Mouse (Mus musculus) embryonic facial prominence, embryonic 14.5 days (tissue): Measurements from ENCODE around the gene Apeh. TPM values are rescaled to one million over a fixed set of nuclear protein-coding genes. Genes with fewer than 3 reads are reported as not detected.
"Not testable (repeated sequence)": the region's sequence is repeated elsewhere in the genome, so short reads cannot be mapped to it uniquely, and the experiment has no call there.

Source experiments
- ATAC-seq: fragments of 200-750 bp; cut with Nextera tagmentation; 2 replicates; pipeline ENCODE4 v1.8.0; 2017; ENCODE audit warnings: low read depth, moderate number of reproducible peaks, moderate TSS enrichment
- DNase-seq: peaks from one replicate; pipeline ENCODE4 v3.0.0-alpha.2; 2015; ENCODE audit warnings: low spot score
- H3K27ac ChIP-seq: fragments of 300-500 bp; sonication (generic); replicated peaks from 2 replicates; pipeline ENCODE4 v1.5.1; 2014; ENCODE audit warnings: low read depth, mild to moderate bottlenecking, low read length, moderate library complexity
- H3K27me3 ChIP-seq: fragments of 300-500 bp; sonication (generic); replicated peaks from 2 replicates; pipeline ENCODE4 v1.6.1; 2014; ENCODE audit warnings: low read length; ENCODE audit not compliant: control insufficient read depth, insufficient read depth
- H3K36me3 ChIP-seq: fragments of 300-500 bp; sonication (generic); 2 replicates; pipeline ENCODE4 v1.6.1; 2014; ENCODE audit warnings: low read length, mixed read lengths; ENCODE audit not compliant: control insufficient read depth, insufficient read depth
- H3K4me1 ChIP-seq: fragments of 300-500 bp; sonication (generic); 2 replicates; pipeline ENCODE4 v1.6.1; 2014; ENCODE audit warnings: antibody characterized with exemption, low read length; ENCODE audit not compliant: control insufficient read depth, insufficient read depth
- H3K4me2 ChIP-seq: fragments of 300-500 bp; sonication (generic); 2 replicates; pipeline ENCODE4 v1.6.1; 2014; ENCODE audit warnings: low read depth, mild to moderate bottlenecking, low read length, moderate library complexity, mixed read lengths
- H3K4me3 ChIP-seq: fragments of 300-500 bp; sonication (generic); 2 replicates; pipeline ENCODE4 v1.5.1; 2014; ENCODE audit warnings: low read depth, mild to moderate bottlenecking, low read length
- H3K9ac ChIP-seq: fragments of 300-500 bp; sonication (generic); 2 replicates; pipeline ENCODE4 v1.6.1; 2014; ENCODE audit warnings: low read depth, mild to moderate bottlenecking, low read length, moderate library complexity, mixed read lengths
- H3K9me3 ChIP-seq: fragments of 300-500 bp; sonication (generic); 2 replicates; pipeline ENCODE4 v1.6.1; 2016; ENCODE audit warnings: low read length; ENCODE audit not compliant: control insufficient read depth
- WGBS: fragments of 180-500 bp; shearing (Covaris S2); extraction: QIAGEN DNeasy Blood & Tissue Kit; methylation state at CpG from one replicate; pipeline ENCODE4 v1.1.7; 2014; 5-methylcytosine and 5-hydroxymethylcytosine counted together
- polyA plus RNA-seq: library from polyadenylated mRNA; unstranded; fragments of >200 nt; fragmentation: Nextera tagmentation; extraction: Ambion mirVana; gene quantifications from 2 replicates; pipeline ENCODE4 v1.2.1, GENCODE M21; 2014

Apeh gene
- polyA plus RNA-seq, 1 experiment from 2014 or later = 39.9 TPM

DNA sequence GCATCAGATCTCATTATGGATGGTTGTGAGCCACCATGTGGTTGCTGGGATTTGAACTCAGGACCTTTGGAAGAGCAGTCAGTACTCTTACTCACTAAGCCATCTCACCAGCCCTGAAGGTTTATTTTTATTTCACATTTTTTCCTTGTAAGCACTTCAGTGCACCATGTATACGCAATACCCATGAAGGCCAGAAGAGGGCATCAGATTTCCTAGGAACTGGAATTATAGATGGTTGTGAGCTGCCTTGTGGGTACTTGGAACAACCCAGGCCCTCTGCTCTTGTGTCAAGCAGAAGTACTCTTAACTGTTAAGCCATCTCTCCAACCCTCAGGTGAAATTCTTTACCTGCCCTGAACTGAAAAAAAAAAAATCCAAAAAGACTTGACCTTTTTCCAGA lies 41.8 kb upstream of the Apeh start:
- ATAC-seq (no peak), DNase-seq (peak; percentile 13)
- H3K27ac ChIP-seq = no peak overlapping the region
- no peak overlapping the region for H3K9ac ChIP-seq
- no peaks in the 10 kb centered on the region for H3K27me3 ChIP-seq
- H3K4me1 ChIP-seq = no peaks in the 10 kb centered on the region
- 40% methylated on average over 1 of the region's 1 CpGs for WGBS
- H3K4me3 ChIP-seq = no peak overlapping the region
- no peaks in the 10 kb centered on the region for H3K36me3 ChIP-seq
- H3K9me3 ChIP-seq = no peaks in the 10 kb centered on the region
- no peak overlapping the region for H3K4me2 ChIP-seq

DNA sequence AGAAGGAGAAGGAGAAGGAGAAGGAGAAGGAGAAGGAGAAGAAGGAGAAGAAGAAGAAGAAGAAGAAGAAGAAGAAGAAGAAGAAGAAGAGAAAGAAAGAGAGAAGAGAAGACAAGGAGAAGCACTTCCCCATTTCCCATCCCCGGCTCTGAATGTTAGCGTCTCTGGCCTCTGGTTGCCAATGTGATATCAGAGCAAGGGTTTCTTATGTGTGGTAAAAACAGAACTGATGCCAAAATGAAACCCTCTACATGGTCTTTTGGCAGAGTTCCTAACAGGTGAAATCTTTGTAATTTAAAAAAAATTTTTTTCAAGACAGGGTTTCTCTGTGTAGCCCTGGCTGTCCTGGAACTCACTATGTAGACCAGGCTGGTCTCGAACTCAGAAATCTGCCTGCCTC lies 41.3 kb upstream of the Apeh start:
- WGBS = 91% methylated on average over 3 of the region's 3 CpGs
- not testable (repeated sequence) for ATAC-seq

DNA sequence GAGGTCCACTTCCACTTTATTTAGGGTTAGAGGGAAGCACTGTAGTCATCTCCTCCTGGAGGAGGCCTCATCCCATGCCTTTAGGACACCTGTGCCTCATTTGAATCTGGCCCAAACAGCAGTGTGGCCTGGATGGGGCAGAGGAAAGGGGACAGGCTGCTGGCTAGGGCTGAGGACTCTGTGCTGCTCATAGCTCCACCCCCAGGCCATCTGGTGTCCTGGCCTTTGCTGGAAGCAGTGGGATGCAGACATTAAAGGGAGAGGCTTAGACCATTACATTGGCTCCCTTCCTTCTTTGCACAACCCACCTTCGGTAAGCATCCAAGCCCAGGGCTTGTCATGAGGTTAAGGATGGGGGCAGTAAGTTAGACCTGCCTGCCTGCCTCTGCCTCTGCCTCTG lies 39.1 kb upstream of the Apeh start:
- Histone ChIP-seq H3K27me3 (no peaks in the 10 kb centered on the region), H3K27ac (no peak overlapping the region), H3K4me1 (no peaks in the 10 kb centered on the region), H3K4me3 (no peak overlapping the region), H3K4me2 (no peak overlapping the region), H3K36me3 (no peaks in the 10 kb centered on the region), H3K9me3 (no peaks in the 10 kb centered on the region), H3K9ac (no peak overlapping the region)
- no CpG with 5 or more reads among the region's 1 CpGs for WGBS
- no peak for ATAC-seq
- no peak for DNase-seq

More for the DNA sequence above, 41.3 kb upstream of the Apeh start:
- not testable (repeated sequence) for H3K4me1 ChIP-seq, H3K9me3 ChIP-seq, H3K4me3 ChIP-seq, H3K27me3 ChIP-seq, H3K9ac ChIP-seq, H3K36me3 ChIP-seq, DNase-seq, H3K4me2 ChIP-seq, H3K27ac ChIP-seq

GRCm38 (mm10) chr9:108132373-108132772 lies 38.0 kb upstream of the Apeh start:
- H3K9ac ChIP-seq = no peak overlapping the region
- no peaks in the 10 kb centered on the region for H3K4me1 ChIP-seq
- ATAC-seq (no peak), DNase-seq (no peak)
- H3K4me3 ChIP-seq = no peak overlapping the region
- no peak overlapping the region for H3K4me2 ChIP-seq
- H3K9me3 ChIP-seq = no peaks in the 10 kb centered on the region
- no peaks in the 10 kb centered on the region for H3K36me3 ChIP-seq
- 90% methylated on average over 3 of the region's 3 CpGs for WGBS
- H3K27ac ChIP-seq = no peak overlapping the region
- no peaks in the 10 kb centered on the region for H3K27me3 ChIP-seq

DNA sequence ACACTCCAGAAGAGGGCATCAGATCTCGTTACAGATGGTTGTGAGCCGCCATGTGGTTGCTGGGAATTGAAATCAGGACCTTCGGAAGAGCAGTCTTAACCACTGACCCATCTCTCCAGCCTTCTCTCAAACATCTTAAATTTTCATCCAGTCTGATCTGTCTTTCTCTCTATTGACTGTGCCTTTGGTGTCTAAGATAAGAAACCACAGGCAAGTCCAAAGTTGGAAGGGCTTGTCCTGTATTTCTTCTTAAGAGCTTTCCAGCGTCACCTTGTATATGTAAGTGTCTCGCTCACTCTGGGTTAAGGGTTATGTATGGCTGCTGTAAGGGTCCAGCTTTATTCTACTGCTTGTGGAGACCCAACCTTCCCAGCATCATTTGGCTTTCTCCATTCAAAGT lies 37.1 kb upstream of the Apeh start:
- H3K4me3 ChIP-seq = no peak overlapping the region
- H3K4me2 ChIP-seq = no peak overlapping the region
- no peak for DNase-seq
- 88% methylated on average over 5 of the region's 5 CpGs for WGBS
- H3K9me3 ChIP-seq = no peaks in the 10 kb centered on the region
- no peaks in the 10 kb centered on the region for H3K27me3 ChIP-seq
- no peak for ATAC-seq
- H3K4me1 ChIP-seq = no peaks in the 10 kb centered on the region
- no peak overlapping the region for H3K9ac ChIP-seq
- no peak overlapping the region for H3K27ac ChIP-seq
- no peaks in the 10 kb centered on the region for H3K36me3 ChIP-seq

DNA sequence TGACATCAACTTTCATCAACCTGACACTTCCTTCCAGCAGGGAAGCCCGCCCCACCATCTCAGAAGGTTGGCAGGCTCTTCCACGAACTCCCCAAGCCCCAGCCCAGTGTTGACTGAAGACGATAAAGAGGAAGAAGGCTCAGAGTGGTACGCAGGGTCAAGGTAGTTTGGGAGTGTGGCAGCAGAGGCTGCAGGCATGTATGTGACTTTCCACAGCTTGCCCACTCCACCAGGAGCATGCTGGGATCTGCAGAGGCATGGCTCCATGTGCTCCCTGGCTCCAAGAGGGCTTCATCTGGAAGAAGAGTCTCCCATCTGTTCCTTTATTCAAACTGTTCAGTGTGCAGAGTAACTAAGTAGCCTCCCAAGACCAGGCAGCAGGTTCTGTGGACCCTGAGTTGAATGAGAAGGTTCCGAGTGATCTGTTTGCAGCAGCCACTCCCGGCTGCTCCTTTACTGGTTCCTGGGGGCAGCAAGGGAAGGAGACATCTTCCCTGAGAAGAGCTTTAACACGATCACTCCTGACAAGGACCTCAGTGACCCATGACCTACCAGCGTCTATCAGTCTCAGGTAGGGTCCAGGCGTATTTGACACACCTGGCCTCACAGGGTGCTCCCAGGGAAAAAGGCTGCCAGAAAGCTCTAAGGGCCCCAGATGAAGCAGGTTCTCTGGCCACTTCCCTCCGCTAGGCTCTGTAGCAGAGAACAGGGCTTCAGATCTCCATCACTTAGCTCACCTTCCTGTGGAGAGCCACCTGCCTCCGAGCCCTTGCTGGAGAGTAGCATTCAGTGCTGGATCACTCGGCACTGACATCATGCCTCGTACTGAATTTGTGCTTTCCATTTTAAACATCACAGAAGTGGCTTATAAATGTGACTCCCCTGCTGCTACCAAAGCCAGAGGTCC lies 34.9 kb upstream of the Apeh start:
- WGBS = 82% methylated on average over 13 of the region's 13 CpGs
- ATAC-seq = no peak
- H3K36me3 ChIP-seq = no peaks in the 10 kb centered on the region

DNA sequence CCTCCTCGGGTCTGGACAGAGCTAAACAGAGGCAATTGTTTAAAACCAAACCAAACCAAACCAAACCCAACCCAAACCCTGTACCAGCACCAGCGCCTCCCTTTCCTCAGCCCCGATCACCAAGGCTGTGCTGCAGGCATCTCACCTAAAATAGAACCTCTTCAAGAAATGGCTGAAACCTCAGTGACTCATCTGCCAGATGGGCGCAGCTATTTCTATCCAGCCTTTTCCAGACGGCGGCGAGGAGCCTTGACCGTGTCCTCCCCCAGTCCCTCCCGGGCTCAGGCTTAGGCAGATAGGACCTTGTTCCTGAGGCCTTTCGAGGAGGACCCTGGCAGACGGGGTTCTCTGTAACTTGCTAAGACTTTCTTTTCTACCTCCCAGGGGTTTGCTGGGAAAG lies 33.8 kb upstream of the Apeh start:
- no peaks in the 10 kb centered on the region for H3K9me3 ChIP-seq
- no peak overlapping the region for H3K27ac ChIP-seq
- no peak overlapping the region for H3K4me3 ChIP-seq
- ATAC-seq (no peak), DNase-seq (no peak)
- H3K4me1 ChIP-seq = no peaks in the 10 kb centered on the region
- H3K9ac ChIP-seq = no peak overlapping the region
- no peaks in the 10 kb centered on the region for H3K36me3 ChIP-seq
- no peaks in the 10 kb centered on the region for H3K27me3 ChIP-seq
- 88% methylated on average over 11 of the region's 11 CpGs for WGBS
- no peak overlapping the region for H3K4me2 ChIP-seq

More for the DNA sequence above, 34.9 kb upstream of the Apeh start:
- no peak for DNase-seq
- H3K4me2 ChIP-seq = no peak overlapping the region
- H3K9me3 ChIP-seq = no peaks in the 10 kb centered on the region
- H3K27me3 ChIP-seq = no peaks in the 10 kb centered on the region
- H3K4me3 ChIP-seq = no peak overlapping the region
- no peaks in the 10 kb centered on the region for H3K4me1 ChIP-seq
- no peak overlapping the region for H3K9ac ChIP-seq
- H3K27ac ChIP-seq = no peak overlapping the region

DNA sequence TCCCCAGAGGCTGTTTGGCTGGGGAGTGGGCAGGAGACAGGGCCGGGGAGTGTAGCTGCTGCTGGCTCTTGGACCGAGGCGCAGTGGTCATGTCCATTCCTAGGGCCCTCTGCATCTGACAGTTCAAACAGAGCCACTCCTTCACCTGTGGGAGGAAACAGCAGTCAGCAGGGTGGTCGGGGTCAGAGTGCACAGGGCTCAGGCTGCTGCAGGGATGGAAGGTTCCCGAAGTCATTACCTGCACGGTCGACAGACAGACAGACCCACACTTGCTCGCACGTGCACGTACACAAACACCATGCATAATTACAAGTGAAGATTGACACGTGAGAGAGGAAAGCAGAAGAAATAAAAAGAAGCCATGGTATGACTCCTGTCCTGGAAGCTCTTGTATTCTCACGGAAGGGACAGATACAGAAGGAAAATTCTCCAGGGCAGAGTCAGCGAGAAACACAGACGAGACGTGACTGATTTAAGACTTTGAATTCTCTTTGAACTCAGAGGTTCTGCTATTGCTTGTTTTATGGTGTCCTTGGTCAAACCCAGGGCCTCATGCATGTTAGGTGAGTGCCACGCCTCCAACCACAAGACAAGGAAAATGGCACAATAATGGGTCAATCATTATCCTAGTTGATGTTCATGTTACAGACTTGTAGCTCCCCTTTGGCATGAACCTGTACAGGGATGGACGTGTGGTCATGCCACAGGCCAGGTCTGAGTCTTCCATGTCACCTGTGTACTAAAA lies 32.2 kb upstream of the Apeh start:
- H3K4me3 ChIP-seq = no peak overlapping the region
- ATAC-seq = no peak
- H3K36me3 ChIP-seq = no peaks in the 10 kb centered on the region
- no peak overlapping the region for H3K4me2 ChIP-seq
- H3K27ac ChIP-seq = no peak overlapping the region
- no peaks in the 10 kb centered on the region for H3K27me3 ChIP-seq
- H3K9me3 ChIP-seq = no peaks in the 10 kb centered on the region
- no peak for DNase-seq
- H3K9ac ChIP-seq = no peak overlapping the region
- WGBS = 74% methylated on average over 16 of the region's 17 CpGs
- no peaks in the 10 kb centered on the region for H3K4me1 ChIP-seq
